Mouse (Mus musculus): Measurements from ENCODE around the gene Cdcp1.

Cdcp1 gene

GRCm38 (mm10) chr9:123215621-123216440 is at the start of gene Cdcp1:
Gene Cdcp1 (minus strand): TSS chr9:123216038.
- no peak for DNase-seq (ENCODE audit: low read depth in 1 of 2, low spot score in 2 of 2)

GRCm38 (mm10) chr9:123260611-123261021 is 44.8 kb upstream of the Cdcp1 start, which contains the start of gene Tmem158:
Gene Tmem158 (minus strand): TSS chr9:123260764.
- peak in 1 of 2 experiments; percentile 8 for DNase-seq (ENCODE audit: low read depth in 1 of 2, low spot score in 2 of 2)

- DNase-seq (ENCODE audit: low read depth in 1 of 2, low spot score in 2 of 2): peak; percentile 7 to 43
Observed at GRCm38 (mm10) chr9:123259896-123260610, 44.2 kb upstream of the Cdcp1 start.

- no peak for DNase-seq (ENCODE audit: low read depth in 1 of 2, low spot score in 2 of 2)
Observed at GRCm38 (mm10) chr9:123259461-123259895, 43.6 kb upstream of the Cdcp1 start.

- no peak for DNase-seq (ENCODE audit: low read depth in 1 of 2, low spot score in 2 of 2)
Observed at GRCm38 (mm10) chr9:123258796-123259195, 43.0 kb upstream of the Cdcp1 start.

- no peak for DNase-seq (ENCODE audit: low read depth in 1 of 2, low spot score in 2 of 2)
Observed at GRCm38 (mm10) chr9:123255736-123256135, 39.9 kb upstream of the Cdcp1 start.

GRCm38 (mm10) chr9:123247992-123248391 is 32.2 kb upstream of the Cdcp1 start:
- DNase-seq (ENCODE audit: low read depth in 1 of 2, low spot score in 2 of 2): no peak

GRCm38 (mm10) chr9:123245146-123245545 is 29.3 kb upstream of the Cdcp1 start:
- no peak for DNase-seq (ENCODE audit: low read depth in 1 of 2, low spot score in 2 of 2)

- no peak for DNase-seq (ENCODE audit: low read depth in 1 of 2, low spot score in 2 of 2)
Observed at GRCm38 (mm10) chr9:123243988-123244387, 28.1 kb upstream of the Cdcp1 start.

- no peak for DNase-seq (ENCODE audit: low read depth in 1 of 2, low spot score in 2 of 2)
Observed at GRCm38 (mm10) chr9:123241191-123241590, 25.4 kb upstream of the Cdcp1 start.

GRCm38 (mm10) chr9:123240751-123241150 is 24.9 kb upstream of the Cdcp1 start:
- DNase-seq (ENCODE audit: low read depth in 1 of 2, low spot score in 2 of 2): no peak

- no peak for DNase-seq (ENCODE audit: low read depth in 1 of 2, low spot score in 2 of 2)
Observed at GRCm38 (mm10) chr9:123240271-123240670, 24.4 kb upstream of the Cdcp1 start.

GRCm38 (mm10) chr9:123239651-123240050 is 23.8 kb upstream of the Cdcp1 start:
- no peak for DNase-seq (ENCODE audit: low read depth in 1 of 2, low spot score in 2 of 2)

- no peak for DNase-seq (ENCODE audit: low read depth in 1 of 2, low spot score in 2 of 2)
Observed at GRCm38 (mm10) chr9:123238256-123239045, 22.6 kb upstream of the Cdcp1 start.

GRCm38 (mm10) chr9:123237739-123238138 is 21.9 kb upstream of the Cdcp1 start:
- DNase-seq (ENCODE audit: low read depth in 1 of 2, low spot score in 2 of 2): no peak

- no peak for DNase-seq (ENCODE audit: low read depth in 1 of 2, low spot score in 2 of 2)
Observed at GRCm38 (mm10) chr9:123235621-123236020, 19.8 kb upstream of the Cdcp1 start.

GRCm38 (mm10) chr9:123229826-123230225 is 14.0 kb upstream of the Cdcp1 start:
- no peak for DNase-seq (ENCODE audit: low read depth in 1 of 2, low spot score in 2 of 2)

- no peak for DNase-seq (ENCODE audit: low read depth in 1 of 2, low spot score in 2 of 2)
Observed at GRCm38 (mm10) chr9:123228671-123229070, 12.8 kb upstream of the Cdcp1 start.

- DNase-seq (ENCODE audit: low read depth in 1 of 2, low spot score in 2 of 2): no peak
Observed at GRCm38 (mm10) chr9:123227106-123227750, 11.4 kb upstream of the Cdcp1 start.

GRCm38 (mm10) chr9:123224863-123225431 is 9.1 kb upstream of the Cdcp1 start:
- DNase-seq (ENCODE audit: low read depth in 1 of 2, low spot score in 2 of 2): no peak

Measured in monocyte, adult 2 months (primary cell).